15 mouse cellular contexts compared by ENCODE assay signal in the genomic region with DNA sequence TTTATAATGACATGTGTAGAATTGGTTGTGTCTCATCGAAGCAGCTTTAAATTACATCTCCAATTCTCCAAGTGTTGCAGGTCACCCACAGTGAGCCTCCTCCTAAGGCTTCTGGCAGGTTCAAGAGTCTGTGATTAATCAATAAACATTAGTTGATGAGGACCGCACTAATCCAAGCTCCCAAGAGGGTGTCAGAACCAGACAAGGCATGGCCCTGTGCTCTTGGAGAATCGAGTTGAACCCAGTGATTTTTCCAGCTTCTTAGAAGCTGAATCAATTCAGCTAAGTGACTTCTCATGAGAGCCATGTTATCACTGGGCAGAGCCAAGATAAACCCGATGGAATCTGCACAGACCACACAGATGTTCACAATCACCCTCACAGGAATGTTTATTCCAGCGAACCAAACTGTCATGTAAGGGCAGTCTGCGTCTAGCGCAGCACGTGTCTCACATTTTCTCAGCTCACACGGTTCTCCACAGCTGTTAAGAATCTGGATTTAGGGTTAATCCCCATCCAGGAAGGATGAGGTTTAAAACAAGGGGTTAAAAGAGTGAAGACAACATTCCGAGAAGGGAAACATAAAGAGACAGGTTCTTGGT.
DNase-seq lines count a peak whose midpoint lies in the region; ATAC-seq and TF ChIP-seq lines count a peak whose summit lies in the region.
"Had no signal": no experiment of that assay in that cellular context is flagged by ENCODE, and none has a peak within 500 bp of the region (broad histone marks: within the 10 kb centered on the region; RNA-seq: fewer than 3 reads in every experiment).

No protein-coding gene starts in this region.

- 0 out of 2 replicates have a peak, but pooled peaks have one; percentile 46 for ATAC-seq in heart, embryonic 16.5 days (replicated peaks; ENCODE audit: extremely low read depth, insufficient read depth, low FRiP score)
- no peak for ATAC-seq in midbrain, embryonic 14.5 days (ENCODE audit: low FRiP score, low TSS enrichment)
- ATAC-seq in midbrain, postnatal 0 days (ENCODE audit: low FRiP score) = no peak
- 0 out of 2 replicates have a peak, but pooled peaks have one; percentile 30 for ATAC-seq in embryonic facial prominence, embryonic 11.5 days (replicated peaks; ENCODE audit: insufficient number of reproducible peaks, low FRiP score, low TSS enrichment, low read depth)

- no peak for TF ChIP-seq POLR2A in myocyte (IDR thresholded peaks at IDR 0.05; ENCODE audit: insufficient read length, low read depth)

- peaks cover 8% of the 10 kb centered on the region; the same call in 1 of the 2 replicates for H3K4me1 ChIP-seq in heart, embryonic 16.5 days (ENCODE audit: control insufficient read depth, insufficient read depth, low read length)
- no peaks in the 10 kb centered on the region for H3K4me1 ChIP-seq in midbrain, embryonic 14.5 days (ENCODE audit: control insufficient read depth, insufficient read depth, low read length)
- H3K4me1 ChIP-seq in midbrain, postnatal 0 days (ENCODE audit: insufficient read depth, low read length) = no peaks in the 10 kb centered on the region
- H3K4me1 ChIP-seq in embryonic facial prominence, embryonic 11.5 days (ENCODE audit: control insufficient read depth, insufficient read depth, low read length) = no peaks in the 10 kb centered on the region; the same call in 1 of the 2 replicates
- H3K4me1 ChIP-seq: hindbrain, embryonic 13.5 days had no signal

- H3ac ChIP-seq in myocyte (ENCODE audit: control insufficient read depth, insufficient read length) = no peak overlapping the region

- H3K4me3 ChIP-seq in heart, embryonic 16.5 days (ENCODE audit: low read length) = no peak overlapping the region
- no peak overlapping the region for H3K4me3 ChIP-seq in midbrain, embryonic 14.5 days (replicated peaks; ENCODE audit: low read depth, low read length)
- no peak overlapping the region for H3K4me3 ChIP-seq in midbrain, postnatal 0 days (ENCODE audit: low read depth, low read length)
- no peak overlapping the region for H3K4me3 ChIP-seq in embryonic facial prominence, embryonic 11.5 days (ENCODE audit: low read depth, low read length)
- H3K4me3 ChIP-seq in myocyte = no peak overlapping the region
- H3K4me3 ChIP-seq: heart, embryonic 12.5 days; hindbrain, embryonic 13.5 days had no signal

- H3K9me3 ChIP-seq in heart, embryonic 16.5 days (replicated peaks; ENCODE audit: control insufficient read depth, low read length) = no peaks in the 10 kb centered on the region
- no peaks in the 10 kb centered on the region for H3K9me3 ChIP-seq in midbrain, embryonic 14.5 days (ENCODE audit: control insufficient read depth, low read length)
- H3K9me3 ChIP-seq in midbrain, postnatal 0 days (ENCODE audit: low read length) = no peaks in the 10 kb centered on the region
- H3K9me3 ChIP-seq in embryonic facial prominence, embryonic 11.5 days (replicated peaks; ENCODE audit: control insufficient read depth, low read length) = no peaks in the 10 kb centered on the region
- H3K9me3 ChIP-seq: heart, embryonic 12.5 days; hindbrain, embryonic 13.5 days had no signal

- H3K27me3 ChIP-seq in heart, embryonic 16.5 days (ENCODE audit: control insufficient read depth, insufficient read depth, low read length) = no peaks in the 10 kb centered on the region
- H3K27me3 ChIP-seq in midbrain, embryonic 14.5 days (ENCODE audit: control insufficient read depth, insufficient read depth, low read length) = no peaks in the 10 kb centered on the region
- H3K27me3 ChIP-seq in midbrain, postnatal 0 days (ENCODE audit: insufficient read depth, low read length) = no peaks in the 10 kb centered on the region
- no peaks in the 10 kb centered on the region for H3K27me3 ChIP-seq in embryonic facial prominence, embryonic 11.5 days (ENCODE audit: control insufficient read depth, insufficient read depth, low read length)
- H3K27me3 ChIP-seq in myocyte (ENCODE audit: control insufficient read depth, insufficient read depth, insufficient read length) = no peaks in the 10 kb centered on the region
- H3K27me3 ChIP-seq: heart, embryonic 12.5 days; hindbrain, embryonic 13.5 days had no signal

- intact Hi-C loops in heart, postnatal 36 days (cut with DNase I) = no loop called here

- 26% methylated on average over 10 of the region's 10 CpGs for WGBS in heart, embryonic 16.5 days
- WGBS in midbrain, embryonic 14.5 days = 68% methylated on average over 10 of the region's 10 CpGs
- WGBS in midbrain, postnatal 0 days = 64% methylated on average over 10 of the region's 10 CpGs
- WGBS in embryonic facial prominence, embryonic 11.5 days = 24% methylated on average over 10 of the region's 10 CpGs

- no peaks in the 10 kb centered on the region for H3K79me2 ChIP-seq in myocyte (ENCODE audit: control insufficient read depth, insufficient read depth)

- H3K27ac ChIP-seq in heart, embryonic 16.5 days (ENCODE audit: low read length) = no peak overlapping the region
- no peak overlapping the region for H3K27ac ChIP-seq in midbrain, embryonic 14.5 days (replicated peaks; ENCODE audit: low read depth, low read length)
- no peak overlapping the region for H3K27ac ChIP-seq in midbrain, postnatal 0 days (ENCODE audit: low read depth, low read length)
- no peak overlapping the region for H3K27ac ChIP-seq in embryonic facial prominence, embryonic 11.5 days (replicated peaks; ENCODE audit: low read depth, low read length)
- H3K27ac ChIP-seq: hindbrain, embryonic 13.5 days had no signal

- H3K9ac ChIP-seq in heart, embryonic 16.5 days (ENCODE audit: low read length) = no peak overlapping the region
- no peak overlapping the region for H3K9ac ChIP-seq in midbrain, embryonic 14.5 days (replicated peaks; ENCODE audit: low read length)
- no peak overlapping the region for H3K9ac ChIP-seq in midbrain, postnatal 0 days (replicated peaks; ENCODE audit: low read length, poor library complexity, severe bottlenecking)
- no peak overlapping the region for H3K9ac ChIP-seq in embryonic facial prominence, embryonic 11.5 days (replicated peaks; ENCODE audit: low read length)
- H3K9ac ChIP-seq: heart, embryonic 12.5 days; hindbrain, embryonic 13.5 days had no signal

- DNase-seq in heart, postnatal 36 days = no peak
- peak; percentile 5 for DNase-seq in midbrain, embryonic 14.5 days
- no peak for DNase-seq in midbrain, postnatal 0 days (ENCODE audit: low spot score)
- peak; percentile 62 for DNase-seq in embryonic facial prominence, embryonic 11.5 days (ENCODE audit: low spot score)
- no peak for DNase-seq in layer of hippocampus, adult 9-11 months
- no peak for DNase-seq in right cerebral cortex, postnatal 36 days (ENCODE audit: low spot score in 2 of 2)
- DNase-seq: cerebellum, adult 18-20 months; kidney, postnatal 10 days; right cerebral cortex, postnatal 25 days; thymus, postnatal 25 days had no signal

- no peak overlapping the region for H3K4me2 ChIP-seq in heart, embryonic 16.5 days (ENCODE audit: low read depth, low read length)
- H3K4me2 ChIP-seq in midbrain, embryonic 14.5 days (ENCODE audit: low read length) = no peak overlapping the region
- no peak overlapping the region for H3K4me2 ChIP-seq in midbrain, postnatal 0 days (ENCODE audit: low read depth, low read length, poor library complexity, severe bottlenecking)
- no peak overlapping the region for H3K4me2 ChIP-seq in embryonic facial prominence, embryonic 11.5 days (ENCODE audit: low read depth, low read length)
- peak overlapping the region; percentile 39 for H3K4me2 ChIP-seq in myocyte (ENCODE audit: low read depth)
- H3K4me2 ChIP-seq: heart, embryonic 12.5 days; hindbrain, embryonic 13.5 days; liver, embryonic 11.5 days had no signal

- no peaks in the 10 kb centered on the region for H3K36me3 ChIP-seq in heart, embryonic 16.5 days (ENCODE audit: control insufficient read depth, insufficient read depth)
- H3K36me3 ChIP-seq in midbrain, embryonic 14.5 days (ENCODE audit: control insufficient read depth, insufficient read depth, low read length) = no peaks in the 10 kb centered on the region
- no peaks in the 10 kb centered on the region for H3K36me3 ChIP-seq in midbrain, postnatal 0 days (ENCODE audit: insufficient read depth, low read length)
- H3K36me3 ChIP-seq in embryonic facial prominence, embryonic 11.5 days (replicated peaks; ENCODE audit: control insufficient read depth, insufficient read depth, low read depth, low read length) = no peaks in the 10 kb centered on the region
- H3K36me3 ChIP-seq in myocyte (ENCODE audit: control insufficient read depth, insufficient read depth) = no peaks in the 10 kb centered on the region
- H3K36me3 ChIP-seq: heart, embryonic 12.5 days; hindbrain, embryonic 13.5 days had no signal

- TF ChIP-seq CTCF in midbrain, postnatal 0 days (IDR thresholded peaks at IDR 0.05) = no peak

TF ChIP-seq in myocyte, 11 proteins besides CTCF, POLR2A, EP300 and RAD21:
- no peak for TF ChIP-seq CEBPB (IDR thresholded peaks at IDR 0.05; ENCODE audit: insufficient read depth, poor library complexity, severe bottlenecking)
- TF ChIP-seq POLR2AphosphoS2 (IDR thresholded peaks at IDR 0.05; ENCODE audit: insufficient read length, low read depth) = no peak
- no peak for TF ChIP-seq TCF3 (IDR thresholded peaks at IDR 0.05; ENCODE audit: insufficient read length, low read depth)
- TF ChIP-seq SRF (IDR thresholded peaks at IDR 0.05; ENCODE audit: control insufficient read depth, insufficient read length, low read depth) = no peak
- peak in 1 of 3 experiments; percentile 39 for TF ChIP-seq MYOG (IDR thresholded peaks at IDR 0.05; ENCODE audit: control insufficient read depth in 1 of 3, insufficient read depth in 1 of 3, insufficient read length in 2 of 3, low read depth in 2 of 3)
- peak; percentile 7 for TF ChIP-seq TCF12 (IDR thresholded peaks at IDR 0.05; ENCODE audit: insufficient read depth, poor library complexity, severe bottlenecking)
- TF ChIP-seq USF1 (IDR thresholded peaks at IDR 0.05; ENCODE audit: low read depth) = peak; percentile 77
- TF ChIP-seq MAX (IDR thresholded peaks at IDR 0.05; ENCODE audit: low read depth) = no peak
- TF ChIP-seq REST (IDR thresholded peaks at IDR 0.05; ENCODE audit: insufficient read depth, insufficient read length) = no peak
- peak in 2 of 3 experiments; percentile 30 to 54 for TF ChIP-seq MYOD1 (IDR thresholded peaks at IDR 0.05; ENCODE audit: control insufficient read depth in 1 of 3, insufficient read length in 2 of 3, low read depth in 2 of 3)
- no peak for TF ChIP-seq E2F4 (IDR thresholded peaks at IDR 0.05; ENCODE audit: insufficient read depth)

Comparison
In these comparisons a context has a peak if more than half of its experiments do, and no peak if none do; other contexts are left out.
1. DNase-seq: peak in midbrain, embryonic 14.5 days (single experiment) and embryonic facial prominence, embryonic 11.5 days (single experiment); none in heart, postnatal 36 days (0 of 2), midbrain, postnatal 0 days (single experiment), layer of hippocampus, adult 9-11 months (single experiment) and right cerebral cortex, postnatal 36 days (0 of 2).
2. ATAC-seq: peak in heart, embryonic 16.5 days (single experiment) and embryonic facial prominence, embryonic 11.5 days (single experiment); none in midbrain, embryonic 14.5 days (single experiment) and midbrain, postnatal 0 days (single experiment).